Mouse (Mus musculus) cerebellum, adult 2 months (tissue): ENCODE results near the gene Trp53tg5. TPM values are rescaled to one million over a fixed set of nuclear protein-coding genes. Genes with fewer than 3 reads are reported as not detected.

ENCODE experiments used
- DNase-seq, 2 experiments: peaks; one replicate each; pipeline ENCODE4 v3.0.0; 2021
- H3K27ac ChIP-seq: fragments of 200-500 bp; 2 replicates; pipeline ENCODE4 v1.5.1; 2012; ENCODE audit warnings: low read length, control low read depth, inconsistent platforms; ENCODE audit not compliant: insufficient read depth
- H3K27me3 ChIP-seq: fragments of 200-500 bp; 2 replicates; pipeline ENCODE4 v1.6.1; 2012; ENCODE audit warnings: inconsistent platforms, mild to moderate bottlenecking, low read length, moderate library complexity; ENCODE audit not compliant: control insufficient read depth, insufficient read depth
- H3K4me1 ChIP-seq: fragments of 200-500 bp; 2 replicates; pipeline ENCODE4 v1.6.1; 2011; ENCODE audit warnings: low read length; ENCODE audit not compliant: control insufficient read depth, insufficient read depth
- H3K4me3 ChIP-seq: fragments of 200-500 bp; replicated peaks from 2 replicates; pipeline ENCODE3; 2011; ENCODE audit warnings: mild to moderate bottlenecking, low read depth, low read length, control low read depth; ENCODE audit not compliant: insufficient read depth
- CTCF ChIP-seq: fragments of 200-500 bp; IDR thresholded peaks from 2 replicates; pipeline ENCODE4 v1.5.1; 2011; ENCODE audit warnings: low read depth, mild to moderate bottlenecking, control low read depth, low read length, moderate library complexity, borderline replicate concordance; ENCODE audit not compliant: insufficient read depth
- POLR2A ChIP-seq: fragments of 200-500 bp; IDR thresholded peaks from 2 replicates; pipeline ENCODE4 v1.6.1; 2011; ENCODE audit warnings: low read length, control low read depth, borderline replicate concordance; ENCODE audit not compliant: insufficient read depth
- WGBS: fragments of 180-500 bp; shearing (Covaris S2); methylation state at CpG from one replicate; pipeline ENCODE4 v1.1.7; 2018; 5-methylcytosine and 5-hydroxymethylcytosine counted together
- polyA plus RNA-seq: library from polyadenylated mRNA; depleted of rRNA; stranded (reverse); fragments of >200 nt; gene quantifications from 2 replicates; pipeline ENCODE4 v1.2.3, GENCODE M21; 2012; rRNA removed

The Trp53tg5 gene
- polyA plus RNA-seq, 1 experiment, result not detected

DNA sequence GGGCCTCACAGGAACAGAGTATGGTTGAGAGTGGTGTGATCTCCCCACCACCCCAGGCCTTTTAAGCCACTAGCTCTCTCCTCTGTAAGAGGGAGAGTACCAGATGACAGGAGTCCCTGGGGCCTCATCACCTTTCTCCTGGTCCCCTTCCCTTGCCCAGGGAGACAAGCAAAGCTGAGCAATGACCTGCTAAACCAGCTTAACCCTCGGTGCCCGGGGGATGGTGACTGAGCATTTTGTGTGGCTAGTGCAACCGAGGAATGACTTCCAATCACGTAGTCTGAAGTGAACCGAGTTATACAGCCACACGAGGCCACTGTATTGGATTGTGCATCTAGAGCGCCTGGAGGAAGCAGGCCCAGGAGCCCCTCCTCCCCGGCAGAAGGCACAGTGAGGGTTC, 49.1 kb downstream of the Trp53tg5 start:
- H3K27ac ChIP-seq, result no peak overlapping the region
- TF ChIP-seq CTCF (no peak), POLR2A (no peak)
- H3K4me1 ChIP-seq, result no peaks in the 10 kb centered on the region
- DNase-seq, result no peak
- no peaks in the 10 kb centered on the region for H3K27me3 ChIP-seq
- no peak overlapping the region for H3K4me3 ChIP-seq
- 87% methylated on average over 8 of the region's 8 CpGs for WGBS

DNA sequence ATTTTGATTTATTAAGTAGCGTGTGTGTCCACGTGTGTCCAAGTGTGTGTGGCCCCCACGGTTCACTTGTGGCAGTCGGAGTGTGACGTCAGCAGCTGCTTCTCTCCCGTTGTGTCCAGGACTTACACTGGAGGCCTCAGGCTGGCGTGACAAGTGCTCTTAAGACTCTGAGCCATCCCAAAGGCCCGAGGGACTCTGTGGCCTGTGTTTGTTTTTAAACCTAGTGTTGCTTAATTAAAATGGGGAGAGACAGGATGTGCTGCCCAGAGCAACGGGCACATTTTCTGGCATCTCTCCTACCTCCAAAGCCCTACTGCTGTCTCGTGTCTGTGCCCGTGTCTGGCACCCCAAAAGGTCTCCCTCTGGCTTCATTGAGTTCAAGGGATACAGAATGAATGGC, 50.1 kb downstream of the Trp53tg5 start:
- no peak for TF ChIP-seq POLR2A
- no peak for TF ChIP-seq CTCF
- no peaks in the 10 kb centered on the region for H3K4me1 ChIP-seq
- H3K27ac ChIP-seq, result peak overlapping the region; percentile 16; the same call in 1 of the 2 replicates
- peak in 1 of 2 experiments; percentile 34 for DNase-seq
- WGBS, result 56% methylated on average over 11 of the region's 11 CpGs
- no peak overlapping the region for H3K4me3 ChIP-seq
- H3K27me3 ChIP-seq, result no peaks in the 10 kb centered on the region

DNA sequence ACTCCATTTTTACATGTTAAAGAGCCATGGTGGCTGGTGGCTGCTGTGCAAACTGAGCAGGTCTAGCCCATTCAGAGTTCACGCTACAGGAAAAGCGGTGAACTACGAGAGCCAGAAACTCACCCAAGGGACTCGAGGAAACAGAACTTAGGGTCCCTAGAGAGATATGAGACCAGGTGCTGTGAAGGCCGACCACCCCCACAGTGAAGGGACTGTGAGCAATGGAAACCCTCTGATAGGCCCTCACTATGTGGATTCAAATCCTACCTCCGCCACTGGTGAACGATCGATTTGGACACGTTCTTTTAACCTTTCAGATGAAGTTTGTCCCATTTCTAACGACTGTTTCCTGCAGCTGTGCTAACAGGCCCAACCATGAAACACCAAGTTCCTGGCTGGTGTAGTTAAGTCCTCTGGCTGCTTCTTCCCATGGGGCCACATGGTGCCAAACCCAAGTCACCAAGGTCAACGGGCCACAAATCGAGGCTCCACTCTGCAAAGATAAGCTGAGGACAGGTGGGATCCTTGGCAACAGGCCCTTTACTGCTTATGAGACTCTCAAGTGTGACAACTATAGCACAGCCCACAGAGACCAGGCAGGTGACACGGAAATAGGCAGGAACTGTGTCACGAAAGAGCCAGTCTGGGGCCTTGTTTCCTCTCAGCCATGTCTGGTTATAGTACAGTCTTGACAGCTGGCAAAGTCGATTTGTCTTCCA, 50.7 kb downstream of the Trp53tg5 start:
- 79% methylated on average over 15 of the region's 15 CpGs for WGBS
- TF ChIP-seq POLR2A (no peak), CTCF (no peak)
- Histone ChIP-seq H3K27me3 (no peaks in the 10 kb centered on the region), H3K4me1 (no peaks in the 10 kb centered on the region), H3K27ac (peak overlapping the region; percentile 16; the same call in 1 of the 2 replicates), H3K4me3 (no peak overlapping the region)
- no peak for DNase-seq

DNA sequence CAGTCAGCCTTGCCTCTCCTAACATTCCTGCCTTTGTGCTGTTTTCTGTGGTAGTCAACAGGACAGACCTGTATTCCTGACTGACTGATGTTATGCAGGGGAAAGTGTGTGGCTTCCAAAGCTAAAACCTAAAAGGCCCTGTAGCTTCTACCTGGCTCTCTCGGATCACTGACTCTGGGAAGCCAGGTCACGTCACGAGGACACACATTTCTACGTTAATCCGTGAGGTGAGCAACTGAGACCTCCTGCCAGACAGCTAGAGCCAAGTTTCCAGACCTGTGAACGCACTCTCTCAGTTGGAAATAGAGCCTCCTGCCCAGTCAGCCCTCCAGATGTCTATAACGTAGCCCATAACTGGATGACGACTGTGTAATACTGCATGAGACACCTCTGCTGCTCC, 51.5 kb downstream of the Trp53tg5 start:
- Histone ChIP-seq H3K4me1 (no peaks in the 10 kb centered on the region), H3K27ac (no peak overlapping the region), H3K27me3 (no peaks in the 10 kb centered on the region), H3K4me3 (no peak overlapping the region)
- no peak for DNase-seq
- 67% methylated on average over 8 of the region's 8 CpGs for WGBS
- TF ChIP-seq POLR2A (no peak), CTCF (no peak)

DNA sequence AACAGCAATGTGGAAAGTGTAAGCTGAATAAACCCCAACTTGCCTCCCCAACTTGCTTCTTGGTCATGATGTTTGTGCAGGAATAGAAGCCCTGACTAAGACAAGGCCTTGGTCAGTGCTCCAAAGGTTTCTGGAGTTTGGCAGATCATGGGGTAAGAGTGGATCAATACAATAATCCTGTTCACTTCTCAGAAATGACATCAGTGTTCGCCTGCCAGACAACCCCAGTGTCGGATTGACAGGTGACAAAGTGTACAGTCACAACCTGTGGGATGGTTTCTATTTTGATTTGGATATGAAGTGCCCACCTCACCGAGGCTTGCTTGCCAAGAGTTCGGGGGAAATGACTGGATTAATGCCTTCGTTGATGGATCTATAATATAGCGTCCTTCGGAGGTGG, 52.2 kb downstream of the Trp53tg5 start:
- H3K4me3 ChIP-seq, result no peak overlapping the region
- no peak for DNase-seq
- H3K4me1 ChIP-seq, result no peaks in the 10 kb centered on the region
- TF ChIP-seq POLR2A (no peak), CTCF (no peak)
- no peak overlapping the region for H3K27ac ChIP-seq
- no peaks in the 10 kb centered on the region for H3K27me3 ChIP-seq
- WGBS, result 88% methylated on average over 7 of the region's 7 CpGs

Other genes starting within 250 kb of the Trp53tg5 start
- not detected in 2 replicates for gene Svs2, start 235.3 kb downstream of the Trp53tg5 start, polyA plus RNA-seq
- not detected in 2 replicates for gene Svs3b, start 217.1 kb downstream of the Trp53tg5 start, polyA plus RNA-seq
- not detected in 2 replicates for gene Svs4, start 195.3 kb downstream of the Trp53tg5 start, polyA plus RNA-seq
- gene Svs3a, start 184.5 kb downstream of the Trp53tg5 start, polyA plus RNA-seq, result not detected in 2 replicates
- not detected in 2 replicates for gene Svs6, start 157.0 kb downstream of the Trp53tg5 start, polyA plus RNA-seq
- 0.20 TPM in 1 of 2 replicates, not detected in the other for gene Svs5, start 141.0 kb downstream of the Trp53tg5 start, polyA plus RNA-seq
- gene Slpi, start 84.6 kb downstream of the Trp53tg5 start, polyA plus RNA-seq, result 0.80 TPM in 1 of 2 replicates, not detected in the other
- gene Rbpjl, start 70.6 kb downstream of the Trp53tg5 start, polyA plus RNA-seq, result 0.34 and 0.36 TPM in 2 replicates
- gene Matn4, start 68.6 kb downstream of the Trp53tg5 start, polyA plus RNA-seq, result 5.5 and 5.9 TPM in 2 replicates
- gene Sdc4, start 29.8 kb downstream of the Trp53tg5 start, polyA plus RNA-seq, result 65.7 and 69.5 TPM in 2 replicates
- 73.7 and 75.4 TPM in 2 replicates for gene Sys1, start 16.8 kb downstream of the Trp53tg5 start, polyA plus RNA-seq
- 16.7 and 21.0 TPM in 2 replicates for gene Gm20458, start 12.8 kb downstream of the Trp53tg5 start, polyA plus RNA-seq
- gene Dbndd2, start 12.4 kb upstream of the Trp53tg5 start, polyA plus RNA-seq, result 428 and 462 TPM in 2 replicates
- 103 and 109 TPM in 2 replicates for gene Pigt, start 23.8 kb upstream of the Trp53tg5 start, polyA plus RNA-seq
- gene Wfdc2, start 88.7 kb upstream of the Trp53tg5 start, polyA plus RNA-seq, result 0.87 and 2.1 TPM in 2 replicates
- gene Spint3, start 99.7 kb upstream of the Trp53tg5 start, polyA plus RNA-seq, result not detected in 2 replicates
- gene Wfdc6a, start 111.7 kb upstream of the Trp53tg5 start, polyA plus RNA-seq, result 0.24 TPM in 1 of 2 replicates, not detected in the other
- gene Eppin, start 119.9 kb upstream of the Trp53tg5 start, polyA plus RNA-seq, result not detected in 2 replicates
- 0.11 and 0.20 TPM in 2 replicates for gene Wfdc6b, start 139.8 kb upstream of the Trp53tg5 start, polyA plus RNA-seq
- 0.06 TPM in 1 of 2 replicates, not detected in the other for gene Wfdc8, start 139.9 kb upstream of the Trp53tg5 start, polyA plus RNA-seq
- not detected in 2 replicates for gene Wfdc16, start 165.1 kb upstream of the Trp53tg5 start, polyA plus RNA-seq
- not detected in 2 replicates for gene Wfdc10, start 182.3 kb upstream of the Trp53tg5 start, polyA plus RNA-seq
- gene Wfdc9, start 182.9 kb upstream of the Trp53tg5 start, polyA plus RNA-seq, result not detected in 2 replicates
- not detected in 2 replicates for gene Wfdc11, start 200.4 kb upstream of the Trp53tg5 start, polyA plus RNA-seq
- gene Wfdc13, start 211.4 kb upstream of the Trp53tg5 start, polyA plus RNA-seq, result not detected in 2 replicates
- not detected in 2 replicates for gene Spint4, start 224.8 kb upstream of the Trp53tg5 start, polyA plus RNA-seq
- gene Spint5, start 241.6 kb upstream of the Trp53tg5 start, polyA plus RNA-seq, result not detected in 2 replicates